Mouse (Mus musculus) heart, adult 9 months (tissue): ENCODE measurements around the gene Haus8.
A peak's percentile ranks its signal among the peaks of the same experiment; 100 is the strongest.
"Not testable (repeated sequence)": the region's sequence is repeated elsewhere in the genome, so short reads cannot be mapped to it uniquely, and the experiment has no call there.

Experiments
- DNase-seq, 2 experiments: peaks; one replicate each; pipeline ENCODE4 v3.0.0; 2022; ENCODE audit warnings: low spot score in 2 of 2

Gene Haus8

GRCm38 (mm10) chr8:71286223-71286622 lies 13.5 kb upstream of the Haus8 start:
- DNase-seq = peak in 1 of 2 experiments; percentile 40

- DNase-seq = peak; percentile 56 to 68
These were observed 9.9 kb upstream of the Haus8 start for GRCm38 (mm10) chr8:71282621-71283020.

GRCm38 (mm10) chr8:71281731-71282130 lies 9.0 kb upstream of the Haus8 start:
- not testable (repeated sequence) for DNase-seq

DNA sequence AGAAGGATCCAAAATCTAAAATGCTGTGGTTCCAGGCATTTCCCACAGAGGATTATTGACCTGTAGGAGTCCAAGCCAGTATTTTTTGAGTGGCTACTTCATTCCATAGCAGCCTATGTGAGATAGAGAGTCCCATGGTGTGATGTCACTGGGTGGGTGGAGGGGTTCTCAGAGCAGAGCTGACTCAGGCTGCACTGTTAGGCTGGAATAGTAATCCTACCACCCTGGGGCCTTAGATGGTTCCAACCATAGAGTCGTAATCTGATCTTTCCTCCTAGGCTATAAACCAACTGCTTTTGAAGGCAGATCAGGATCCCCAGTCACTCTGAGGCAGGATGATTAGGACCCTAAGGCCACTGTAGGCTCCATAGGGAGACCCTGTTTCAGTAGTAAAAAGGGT lies 6.7 kb upstream of the Haus8 start:
- DNase-seq = not testable (repeated sequence)

DNA sequence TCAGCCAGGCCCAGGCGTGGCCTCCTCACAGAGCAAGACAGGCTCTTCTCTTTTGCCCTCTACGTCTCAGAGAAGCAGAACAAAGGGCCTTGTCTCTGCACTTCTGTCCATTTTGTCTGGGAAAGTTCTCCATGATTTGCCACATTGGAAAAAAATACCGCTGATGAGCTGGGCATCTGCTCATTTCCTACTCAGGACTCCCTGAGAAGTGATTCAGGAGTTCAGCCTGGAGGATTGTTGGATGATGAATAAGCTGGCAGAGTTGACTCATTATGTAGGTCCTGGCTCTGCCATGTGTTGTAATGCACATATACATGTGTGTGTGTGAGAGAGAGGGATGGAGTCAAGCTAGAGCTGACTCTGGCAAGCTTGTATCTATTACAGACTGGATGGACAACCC lies 3.4 kb upstream of the Haus8 start:
- DNase-seq = no peak

- DNase-seq = no peak
These were observed 1.7 kb upstream of the Haus8 start for GRCm38 (mm10) chr8:71274478-71274877.

- DNase-seq = peak; percentile 70 to 74
These were observed 397 bp upstream of the Haus8 start for GRCm38 (mm10) chr8:71273151-71273510.

GRCm38 (mm10) chr8:71271630-71272029 lies 1.1 kb downstream of the Haus8 start:
- DNase-seq = no peak

GRCm38 (mm10) chr8:71268286-71268685 lies 4.4 kb downstream of the Haus8 start:
- not testable (repeated sequence) for DNase-seq

DNA sequence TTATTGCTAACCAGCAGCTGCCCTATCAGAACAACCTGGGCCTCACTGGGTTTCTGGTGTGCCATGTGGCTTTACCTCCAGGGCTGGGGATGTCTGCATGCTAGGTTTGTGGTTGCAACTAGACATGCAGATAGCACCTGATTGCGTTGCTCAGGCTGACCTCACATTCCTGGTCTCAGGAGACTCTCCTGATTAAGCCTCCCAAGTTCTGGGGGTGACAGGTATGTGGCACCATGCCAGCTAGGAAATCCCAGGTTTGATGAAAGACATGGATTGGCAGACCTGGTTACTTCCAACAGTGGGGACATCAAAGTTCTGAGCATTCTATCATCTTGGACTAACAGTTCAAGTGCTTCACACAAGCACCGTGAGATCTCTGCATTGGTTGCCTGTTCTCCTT lies 5.0 kb downstream of the Haus8 start:
- DNase-seq = no peak

- DNase-seq = no peak
These were observed 11.5 kb downstream of the Haus8 start for GRCm38 (mm10) chr8:71261234-71261633.

GRCm38 (mm10) chr8:71256545-71257232 lies 16.0 kb downstream of the Haus8 start:
- DNase-seq = no peak

DNA sequence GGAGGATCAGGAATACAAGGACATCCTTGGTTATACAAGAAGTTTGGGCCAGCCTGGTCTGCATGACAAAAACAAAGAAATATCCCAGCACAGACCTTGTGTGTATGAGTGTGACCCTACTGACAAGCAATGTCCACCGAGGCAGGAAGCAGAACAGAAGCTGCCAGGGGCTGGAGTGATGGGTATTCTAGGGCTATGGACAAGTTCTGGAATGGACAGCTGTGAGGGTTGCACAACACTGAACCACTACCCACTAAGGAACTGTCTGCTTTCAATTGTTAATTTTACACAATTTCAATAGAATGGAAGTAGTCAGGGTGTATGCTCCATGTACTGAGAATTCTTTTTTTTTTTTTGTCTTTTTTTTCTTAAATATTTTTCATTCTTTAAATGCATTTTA lies 24.5 kb downstream of the Haus8 start:
- no peak for DNase-seq

DNA sequence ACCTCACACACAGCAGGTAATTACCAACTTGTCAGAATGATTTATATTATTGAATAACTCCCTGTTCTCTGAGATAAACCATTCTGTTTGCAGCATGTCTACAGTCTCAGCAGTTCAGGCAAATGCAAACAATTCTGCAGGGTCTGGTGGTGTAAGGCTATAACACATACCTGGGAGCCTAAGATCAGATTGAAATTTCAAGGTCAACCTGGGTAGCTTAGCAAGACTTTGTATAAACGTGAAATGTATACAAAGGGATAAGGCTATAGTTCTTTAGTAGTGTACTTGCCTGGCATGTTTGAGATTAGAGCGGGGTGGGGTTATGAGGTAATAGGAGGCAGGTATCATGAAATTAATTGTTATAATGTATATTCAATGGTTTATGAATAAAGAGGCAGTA lies 30.0 kb downstream of the Haus8 start:
- DNase-seq = no peak

DNA sequence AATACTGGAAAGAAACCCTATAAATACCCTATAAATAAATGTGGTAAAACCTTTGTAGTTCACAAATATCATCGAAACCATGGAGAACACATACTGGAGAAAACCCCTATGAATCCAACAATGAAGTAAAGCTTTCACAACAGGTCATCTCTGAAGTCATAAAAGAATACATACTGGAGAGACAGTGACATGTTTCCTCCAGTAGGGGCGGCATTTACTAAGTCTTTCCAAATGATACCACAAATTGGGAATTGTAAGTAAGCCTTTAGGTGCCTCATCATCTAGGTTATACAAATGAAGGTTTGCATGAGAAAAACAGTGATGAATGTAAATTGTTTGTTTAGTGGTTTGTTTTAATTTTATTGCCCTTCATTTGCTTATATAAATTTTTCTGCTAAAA lies 48.2 kb downstream of the Haus8 start:
- DNase-seq = no peak

GRCm38 (mm10) chr8:71214266-71214665 lies 58.5 kb downstream of the Haus8 start:
- not testable (repeated sequence) for DNase-seq

- peak; percentile 26 to 32 for DNase-seq
These were observed 67.2 kb downstream of the Haus8 start for GRCm38 (mm10) chr8:71205541-71205967.
